Mouse (Mus musculus) olfactory bulb, adult 2 months (tissue): Measurements from ENCODE around the gene Cfap43. TPM values are rescaled to one million over a fixed set of nuclear protein-coding genes. Genes with fewer than 3 reads are reported as not detected.

ENCODE experiments used
- H3K27ac ChIP-seq: fragments of 200-500 bp; 2 replicates; pipeline ENCODE4 v1.5.1; 2012; ENCODE audit warnings: low read depth, low read length; ENCODE audit not compliant: insufficient read depth
- H3K4me1 ChIP-seq: fragments of 200-500 bp; 2 replicates; pipeline ENCODE4 v1.6.1; 2012; ENCODE audit warnings: low read length; ENCODE audit not compliant: control insufficient read depth, insufficient read depth
- H3K4me3 ChIP-seq: fragments of 200-500 bp; 2 replicates; pipeline ENCODE4 v1.5.1; 2012; ENCODE audit warnings: mild to moderate bottlenecking, low read depth, low read length, moderate library complexity; ENCODE audit not compliant: insufficient read depth
- CTCF ChIP-seq: fragments of 200-500 bp; IDR thresholded peaks from 2 replicates; pipeline ENCODE4 v1.5.1; 2012; ENCODE audit warnings: low read depth, mild to moderate bottlenecking, low read length, moderate library complexity; ENCODE audit not compliant: insufficient read depth
- POLR2A ChIP-seq: fragments of 200-500 bp; IDR thresholded peaks from 2 replicates; pipeline ENCODE4 v1.6.1; 2012; ENCODE audit warnings: mild to moderate bottlenecking, low read depth, low read length, moderate library complexity; ENCODE audit not compliant: insufficient read depth
- WGBS: fragments of 180-500 bp; shearing (Covaris S2); methylation state at CpG from one replicate; pipeline ENCODE4 v1.1.7; 2018; 5-methylcytosine and 5-hydroxymethylcytosine counted together
- polyA plus RNA-seq: library from polyadenylated mRNA; stranded (reverse); fragments of >200 nt; gene quantifications from 2 replicates; pipeline ENCODE4 v1.2.4, GENCODE M21; 2012; ENCODE audit warnings: low replicate concordance; ENCODE audit not compliant: missing spikeins, insufficient read depth, insufficient read length

The Cfap43 gene
- polyA plus RNA-seq, 1 experiment, result not detected

- Histone ChIP-seq H3K4me3 (no peak overlapping the region), H3K27ac (no peak overlapping the region), H3K4me1 (no peaks in the 10 kb centered on the region)
- WGBS, result 27% methylated on average over 11 of the region's 11 CpGs
- TF ChIP-seq POLR2A (no peak), CTCF (peak; percentile 98)
These were observed 36.8 kb downstream of the Cfap43 start for GRCm38 (mm10) chr19:47882151-47882881.

- Histone ChIP-seq H3K27ac (no peak overlapping the region), H3K4me1 (no peaks in the 10 kb centered on the region), H3K4me3 (no peak overlapping the region)
- 90% methylated on average over 7 of the region's 7 CpGs for WGBS
- TF ChIP-seq CTCF (no peak), POLR2A (no peak)
These were observed 37.5 kb downstream of the Cfap43 start for GRCm38 (mm10) chr19:47881538-47881937.

- H3K4me1 ChIP-seq, result no peaks in the 10 kb centered on the region
- no peak overlapping the region for H3K4me3 ChIP-seq
- TF ChIP-seq POLR2A (no peak), CTCF (no peak)
- no peak overlapping the region for H3K27ac ChIP-seq
- 82% methylated on average over 15 of the region's 15 CpGs for WGBS
These were observed 42.8 kb downstream of the Cfap43 start for GRCm38 (mm10) chr19:47876252-47876651.

GRCm38 (mm10) chr19:47871515-47871914, 47.6 kb downstream of the Cfap43 start:
- TF ChIP-seq POLR2A, result no peak
- no peaks in the 10 kb centered on the region for H3K4me1 ChIP-seq
- no peak overlapping the region for H3K4me3 ChIP-seq
- no peak overlapping the region for H3K27ac ChIP-seq
- 37% methylated on average over 10 of the region's 10 CpGs for WGBS

GRCm38 (mm10) chr19:47870102-47870666, 48.9 kb downstream of the Cfap43 start:
- Histone ChIP-seq H3K4me1 (no peaks in the 10 kb centered on the region), H3K27ac (no peak overlapping the region), H3K4me3 (no peak overlapping the region)
- 71% methylated on average over 7 of the region's 7 CpGs for WGBS
- TF ChIP-seq POLR2A (no peak), CTCF (no peak)

- H3K27ac ChIP-seq, result no peak overlapping the region
- WGBS, result 68% methylated on average over 3 of the region's 3 CpGs
- TF ChIP-seq POLR2A (no peak), CTCF (no peak)
- H3K4me3 ChIP-seq, result no peak overlapping the region
- H3K4me1 ChIP-seq, result no peaks in the 10 kb centered on the region
These were observed 49.6 kb downstream of the Cfap43 start for GRCm38 (mm10) chr19:47869516-47869915.

- 73% methylated on average over 4 of the region's 4 CpGs for WGBS
- TF ChIP-seq CTCF, result no peak
- TF ChIP-seq POLR2A, result no peak
- Histone ChIP-seq H3K27ac (no peak overlapping the region), H3K4me1 (no peaks in the 10 kb centered on the region), H3K4me3 (no peak overlapping the region)
These were observed 50.1 kb downstream of the Cfap43 start for GRCm38 (mm10) chr19:47868951-47869350.

- TF ChIP-seq POLR2A (no peak), CTCF (no peak)
- Histone ChIP-seq H3K4me1 (no peaks in the 10 kb centered on the region), H3K4me3 (no peak overlapping the region), H3K27ac (no peak overlapping the region)
- 74% methylated on average over 4 of the region's 4 CpGs for WGBS
These were observed 51.4 kb downstream of the Cfap43 start for GRCm38 (mm10) chr19:47867628-47868175.

GRCm38 (mm10) chr19:47865353-47865947, 53.6 kb downstream of the Cfap43 start, which contains the start of gene Gsto2:
Gene Gsto2, plus strand, starts transcription at chr19:47865534.
- peak within 1 kb of the TSS; percentile 43; the same call in 1 of the 2 replicates for H3K27ac ChIP-seq
- TF ChIP-seq POLR2A (peak; percentile 66; the same call in 1 of the 2 replicates), CTCF (peak; percentile 38; the same call in 1 of the 2 replicates)
- WGBS, result under 1% methylated on average over 49 of the region's 49 CpGs
- H3K4me3 ChIP-seq, result peak within 1 kb of the TSS; percentile 85
- H3K4me1 ChIP-seq, result no peaks in the 10 kb centered on the region
